Mouse (Mus musculus) midbrain, embryonic 13.5 days (tissue): ENCODE measurements around the gene Trhr2. TPM values are rescaled to one million over a fixed set of nuclear protein-coding genes. Genes with fewer than 3 reads are reported as not detected.

Experiments used
- ATAC-seq: fragments of 200-750 bp; cut with Nextera tagmentation; 2 replicates; pipeline ENCODE4 v1.8.0; 2017; ENCODE audit warnings: mild to moderate bottlenecking, moderate TSS enrichment, moderate library complexity
- H3K27ac ChIP-seq: fragments of 300-500 bp; sonication (generic); 2 replicates; pipeline ENCODE4 v1.5.1; 2015; ENCODE audit warnings: inconsistent platforms, mild to moderate bottlenecking, moderate library complexity
- H3K27me3 ChIP-seq: fragments of 300-500 bp; sonication (generic); 2 replicates; pipeline ENCODE4 v1.6.1; 2015; ENCODE audit warnings: mild to moderate bottlenecking, inconsistent platforms
- H3K36me3 ChIP-seq: fragments of 300-500 bp; sonication (generic); 2 replicates; pipeline ENCODE4 v1.6.1; 2015; ENCODE audit warnings: mild to moderate bottlenecking, inconsistent platforms
- H3K4me1 ChIP-seq: fragments of 300-500 bp; sonication (generic); replicated peaks from 2 replicates; pipeline ENCODE4 v1.6.1; 2015; ENCODE audit warnings: inconsistent platforms
- H3K4me2 ChIP-seq: fragments of 300-500 bp; sonication (generic); replicated peaks from 2 replicates; pipeline ENCODE4 v1.6.1; 2015; ENCODE audit warnings: moderate library complexity, mild to moderate bottlenecking, inconsistent platforms
- H3K4me3 ChIP-seq: fragments of 300-500 bp; sonication (generic); replicated peaks from 2 replicates; pipeline ENCODE4 v1.5.1; 2015; ENCODE audit warnings: mild to moderate bottlenecking, inconsistent platforms
- H3K9ac ChIP-seq: fragments of 300-500 bp; sonication (generic); replicated peaks from 2 replicates; pipeline ENCODE4 v1.6.1; 2015; ENCODE audit warnings: mild to moderate bottlenecking, inconsistent platforms
- H3K9me3 ChIP-seq: fragments of 300-500 bp; sonication (generic); 2 replicates; pipeline ENCODE4 v1.6.1; 2016; ENCODE audit warnings: mild to moderate bottlenecking, inconsistent platforms
- WGBS: fragments of 180-500 bp; shearing (Covaris S2); methylation state at CpG from one replicate; pipeline ENCODE4 v1.1.7; 2015; 5-methylcytosine and 5-hydroxymethylcytosine counted together
- polyA plus RNA-seq: library from polyadenylated mRNA; unstranded; fragments of >200 nt; fragmentation: Nextera tagmentation; extraction: Ambion mirVana; gene quantifications from 2 replicates; pipeline ENCODE4 v1.2.1, GENCODE M21; 2015

Gene Trhr2
- polyA plus RNA-seq, 1 experiment from 2014 or later: not detected

- H3K36me3 ChIP-seq: no peaks in the 10 kb centered on the region
- no peak for ATAC-seq
- no peaks in the 10 kb centered on the region for H3K27me3 ChIP-seq
- no peak overlapping the region for H3K27ac ChIP-seq
- no peak overlapping the region for H3K4me2 ChIP-seq
- no peak overlapping the region for H3K4me3 ChIP-seq
- H3K9me3 ChIP-seq: no peaks in the 10 kb centered on the region
- WGBS: 85% methylated on average over 2 of the region's 2 CpGs
- no peak overlapping the region for H3K9ac ChIP-seq
- H3K4me1 ChIP-seq: peaks cover 22% of the 10 kb centered on the region
These were observed 48.0 kb downstream of the Trhr2 start for GRCm38 (mm10) chr8:122312553-122312952.

GRCm38 (mm10) chr8:122311115-122311514, 49.4 kb downstream of the Trhr2 start:
- H3K27ac ChIP-seq: no peak overlapping the region
- no peaks in the 10 kb centered on the region for H3K36me3 ChIP-seq
- no peak overlapping the region for H3K4me3 ChIP-seq
- WGBS: 88% methylated on average over 2 of the region's 2 CpGs
- no peak overlapping the region for H3K9ac ChIP-seq
- no peak overlapping the region for H3K4me2 ChIP-seq
- ATAC-seq: no peak
- H3K9me3 ChIP-seq: no peaks in the 10 kb centered on the region
- H3K27me3 ChIP-seq: no peaks in the 10 kb centered on the region
- peaks cover 30% of the 10 kb centered on the region for H3K4me1 ChIP-seq

- Histone ChIP-seq H3K9ac (no peak overlapping the region), H3K36me3 (no peaks in the 10 kb centered on the region), H3K27me3 (no peaks in the 10 kb centered on the region), H3K4me1 (peaks cover 23% of the 10 kb centered on the region), H3K4me3 (no peak overlapping the region), H3K4me2 (no peak overlapping the region), H3K9me3 (no peaks in the 10 kb centered on the region), H3K27ac (peak overlapping the region; percentile 10; the same call in 1 of the 2 replicates)
- ATAC-seq: no peak
- WGBS: 75% methylated on average over 12 of the region's 12 CpGs
These were observed 51.3 kb downstream of the Trhr2 start for GRCm38 (mm10) chr8:122309272-122309671.

GRCm38 (mm10) chr8:122307836-122308235, 52.7 kb downstream of the Trhr2 start:
- H3K4me2 ChIP-seq: no peak overlapping the region
- H3K9me3 ChIP-seq: no peaks in the 10 kb centered on the region
- no peaks in the 10 kb centered on the region for H3K36me3 ChIP-seq
- ATAC-seq: 0 out of 2 replicates have a peak, but pooled peaks have one; percentile 15
- 75% methylated on average over 8 of the region's 8 CpGs for WGBS
- H3K4me3 ChIP-seq: no peak overlapping the region
- no peaks in the 10 kb centered on the region for H3K27me3 ChIP-seq
- no peak overlapping the region for H3K9ac ChIP-seq
- peaks cover 29% of the 10 kb centered on the region for H3K4me1 ChIP-seq
- H3K27ac ChIP-seq: peak overlapping the region; percentile 45; the same call in 1 of the 2 replicates

Other genes with a start within 250 kb of the Trhr2 start
- gene Zfpm1, start 78.6 kb downstream of the Trhr2 start, polyA plus RNA-seq: 1.5 and 2.1 TPM in 2 replicates
- 40.0 and 44.9 TPM in 2 replicates for gene Zc3h18, start 15.9 kb upstream of the Trhr2 start, polyA plus RNA-seq
- gene Il17c, start 61.3 kb upstream of the Trhr2 start, polyA plus RNA-seq: not detected in 2 replicates
- 30.7 and 33.8 TPM in 2 replicates for gene Cyba, start 72.2 kb upstream of the Trhr2 start, polyA plus RNA-seq
- 45.9 and 47.5 TPM in 2 replicates for gene Mvd, start 82.7 kb upstream of the Trhr2 start, polyA plus RNA-seq
- gene Snai3, start 100.0 kb upstream of the Trhr2 start, polyA plus RNA-seq: not detected in 2 replicates
- 37.8 and 38.1 TPM in 2 replicates for gene Rnf166, start 115.3 kb upstream of the Trhr2 start, polyA plus RNA-seq
- gene Ctu2, start 115.4 kb upstream of the Trhr2 start, polyA plus RNA-seq: 73.0 and 80.7 TPM in 2 replicates
- 1.6 and 2.9 TPM in 2 replicates for gene Piezo1, start 190.6 kb upstream of the Trhr2 start, polyA plus RNA-seq
- 13.8 and 14.1 TPM in 2 replicates for gene Cdt1, start 207.3 kb upstream of the Trhr2 start, polyA plus RNA-seq
- 136 and 152 TPM in 2 replicates for gene Aprt, start 216.2 kb upstream of the Trhr2 start, polyA plus RNA-seq